Mouse (Mus musculus): Measurements from ENCODE around the gene Klk15. TPM values are rescaled to one million over a fixed set of nuclear protein-coding genes. Genes with fewer than 3 reads are reported as not detected.
A peak's percentile ranks its signal among the peaks of the same experiment; 100 is the strongest.

Klk15 gene
- not detected in 2 replicates for polyA plus RNA-seq (2014; fragmentation: Nextera tagmentation; extraction: Ambion mirVana)

DNA sequence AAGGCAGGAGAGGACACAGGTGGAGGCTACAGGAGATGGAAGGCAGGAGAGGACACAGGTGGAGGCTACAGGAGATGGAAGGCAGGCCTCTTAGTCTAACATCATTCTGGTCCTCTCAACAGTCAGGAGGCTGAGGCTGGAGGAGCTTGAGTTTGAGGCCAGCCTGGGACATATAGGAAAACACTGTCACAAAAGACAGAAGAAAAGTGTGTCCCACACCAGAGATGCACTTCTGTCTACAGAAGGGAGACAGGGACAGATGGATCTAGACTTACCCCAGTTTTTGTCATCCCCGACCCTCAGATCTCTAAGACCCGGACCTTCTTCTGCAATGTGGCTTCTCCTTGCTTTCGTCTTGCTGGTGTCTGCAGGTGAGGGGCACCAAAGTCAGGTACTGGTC is at the start of gene Klk15:
TSS of gene Klk15 (plus strand) at position 301 of the 400 bp plus-strand sequence.
- H3K4me3 ChIP-seq (ENCODE audit: low read depth, low read length): no peak within 1 kb of the TSS
- no peaks in the 10 kb centered on the region for H3K4me1 ChIP-seq (ENCODE audit: control insufficient read depth, insufficient read depth, low read length)

DNA sequence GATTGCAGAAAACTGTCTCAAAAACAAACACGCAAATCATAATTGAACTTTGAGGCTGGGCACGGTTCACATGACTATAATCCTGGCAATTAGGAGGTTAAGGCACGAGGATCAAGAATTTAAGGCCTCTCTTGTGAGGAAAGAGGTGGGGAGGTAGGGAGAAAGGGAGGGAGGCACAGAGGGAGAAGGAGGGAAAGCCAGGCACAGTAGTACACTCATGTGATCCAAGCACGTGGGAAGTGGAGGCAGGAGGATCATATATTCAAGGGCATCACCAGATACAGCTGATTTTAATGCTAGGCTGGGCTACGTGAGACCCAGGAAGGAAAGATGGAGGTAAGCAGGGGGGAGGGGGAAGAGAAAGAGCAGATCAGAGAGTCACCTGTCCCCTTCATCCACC is 42.2 kb upstream of the Klk15 start:
- H3K27ac ChIP-seq (ENCODE audit: low read depth, low read length): no peak overlapping the region
- no peak overlapping the region for H3K9ac ChIP-seq (replicated peaks; ENCODE audit: low read depth, low read length)
- H3K36me3 ChIP-seq (ENCODE audit: control insufficient read depth, insufficient read depth, low read length): no peaks in the 10 kb centered on the region
- no peak overlapping the region for H3K4me2 ChIP-seq (ENCODE audit: low read depth, low read length)
- no peaks in the 10 kb centered on the region for H3K27me3 ChIP-seq (ENCODE audit: control insufficient read depth, insufficient read depth, low read length)
- no peaks in the 10 kb centered on the region for H3K4me1 ChIP-seq (ENCODE audit: control insufficient read depth, insufficient read depth, low read length)
- WGBS: 66% methylated on average over 5 of the region's 5 CpGs
- ATAC-seq (ENCODE audit: low read depth): no peak
- H3K4me3 ChIP-seq (ENCODE audit: low read depth, low read length): no peak overlapping the region
- no peaks in the 10 kb centered on the region for H3K9me3 ChIP-seq (ENCODE audit: control insufficient read depth, low read length)

More for the DNA sequence above, at the start of gene Klk15:
- H3K9me3 ChIP-seq (ENCODE audit: control insufficient read depth, low read length): no peaks in the 10 kb centered on the region
- H3K27ac ChIP-seq (ENCODE audit: low read depth, low read length): no peak within 1 kb of the TSS
- no peak within 1 kb of the TSS for H3K9ac ChIP-seq (replicated peaks; ENCODE audit: low read depth, low read length)
- no peaks in the 10 kb centered on the region for H3K36me3 ChIP-seq (ENCODE audit: control insufficient read depth, insufficient read depth, low read length)
- WGBS: 88% methylated on average over 3 of the region's 3 CpGs
- no peaks in the 10 kb centered on the region for H3K27me3 ChIP-seq (ENCODE audit: control insufficient read depth, insufficient read depth, low read length)
- H3K4me2 ChIP-seq (ENCODE audit: low read depth, low read length): no peak within 1 kb of the TSS
- no peak for ATAC-seq (ENCODE audit: low read depth)

DNA sequence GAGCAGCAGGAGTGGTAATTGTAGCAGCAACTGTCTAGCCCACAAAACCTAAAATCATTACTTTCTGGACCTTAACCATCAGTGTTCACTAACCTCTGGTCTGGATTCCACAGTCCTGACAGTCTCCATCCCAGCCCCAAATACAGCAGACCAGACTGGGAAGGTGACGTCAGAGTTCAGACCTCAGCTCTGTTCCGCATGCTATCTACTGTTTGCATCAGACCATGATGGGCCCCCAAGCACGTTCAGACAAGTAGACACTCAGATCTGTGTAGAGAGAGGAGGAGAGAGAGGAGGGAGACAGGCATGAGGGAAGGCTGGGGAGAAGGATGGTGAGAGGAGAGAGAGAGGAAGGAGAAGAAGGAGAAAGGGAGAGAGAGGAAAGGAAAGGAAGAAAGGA is 41.8 kb upstream of the Klk15 start:
- H3K27ac ChIP-seq (ENCODE audit: low read depth, low read length): no peak overlapping the region
- WGBS: 70% methylated on average over 3 of the region's 3 CpGs
- no peaks in the 10 kb centered on the region for H3K36me3 ChIP-seq (ENCODE audit: control insufficient read depth, insufficient read depth, low read length)
- no peak overlapping the region for H3K4me3 ChIP-seq (ENCODE audit: low read depth, low read length)
- H3K4me1 ChIP-seq (ENCODE audit: control insufficient read depth, insufficient read depth, low read length): no peaks in the 10 kb centered on the region
- no peak overlapping the region for H3K4me2 ChIP-seq (ENCODE audit: low read depth, low read length)
- ATAC-seq (ENCODE audit: low read depth): no peak
- no peaks in the 10 kb centered on the region for H3K9me3 ChIP-seq (ENCODE audit: control insufficient read depth, low read length)
- no peak overlapping the region for H3K9ac ChIP-seq (replicated peaks; ENCODE audit: low read depth, low read length)
- no peaks in the 10 kb centered on the region for H3K27me3 ChIP-seq (ENCODE audit: control insufficient read depth, insufficient read depth, low read length)

DNA sequence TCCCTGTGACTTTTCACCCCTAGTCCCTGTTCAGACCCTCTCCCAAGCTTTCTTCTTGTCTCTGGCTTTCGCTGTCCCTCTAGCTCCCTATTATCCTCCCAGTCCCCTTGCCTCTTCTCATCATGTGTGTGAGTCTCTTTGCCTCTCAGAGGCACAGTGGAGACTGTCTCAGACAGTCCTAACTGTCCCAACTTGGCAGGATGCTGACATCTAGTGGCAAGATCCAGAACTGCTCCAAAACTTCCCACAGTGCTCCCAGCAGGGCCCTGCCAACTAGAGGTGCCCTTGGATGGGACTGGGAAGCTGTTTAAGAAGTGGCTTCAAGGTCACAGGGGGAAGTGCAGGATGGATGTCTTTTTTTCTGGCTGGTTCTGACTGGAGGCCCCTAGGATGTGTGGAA is 38.7 kb upstream of the Klk15 start:
- no peaks in the 10 kb centered on the region for H3K27me3 ChIP-seq (ENCODE audit: control insufficient read depth, insufficient read depth, low read length)
- peak; percentile 98 for ATAC-seq (ENCODE audit: low read depth)
- no peaks in the 10 kb centered on the region for H3K4me1 ChIP-seq (ENCODE audit: control insufficient read depth, insufficient read depth, low read length)
- 22% methylated on average over 1 of the region's 1 CpGs for WGBS
- no peak overlapping the region for H3K27ac ChIP-seq (ENCODE audit: low read depth, low read length)
- no peak overlapping the region for H3K9ac ChIP-seq (replicated peaks; ENCODE audit: low read depth, low read length)
- H3K36me3 ChIP-seq (ENCODE audit: control insufficient read depth, insufficient read depth, low read length): no peaks in the 10 kb centered on the region
- H3K9me3 ChIP-seq (ENCODE audit: control insufficient read depth, low read length): no peaks in the 10 kb centered on the region
- no peak overlapping the region for H3K4me3 ChIP-seq (ENCODE audit: low read depth, low read length)
- H3K4me2 ChIP-seq (ENCODE audit: low read depth, low read length): no peak overlapping the region

DNA sequence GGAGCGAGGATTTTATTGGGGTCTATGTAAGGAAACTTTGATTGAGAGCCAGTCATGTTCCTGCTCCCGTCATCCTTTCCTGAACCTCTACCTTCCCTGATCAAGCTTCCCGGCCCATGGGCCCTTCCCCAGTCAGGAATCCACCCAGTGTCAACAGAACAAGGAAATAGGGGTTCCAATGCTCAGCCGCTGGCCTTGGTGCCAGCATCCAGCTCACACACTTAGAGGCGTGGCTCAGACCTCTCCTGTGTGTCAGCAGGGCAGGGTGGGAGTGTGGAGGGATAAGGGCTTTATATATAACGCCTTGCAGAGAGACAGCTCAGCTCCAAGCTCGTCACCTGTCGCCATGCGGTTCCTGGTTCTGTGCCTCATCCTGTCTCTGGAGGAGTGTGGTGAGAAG is 18.7 kb upstream of the Klk15 start:
- Histone ChIP-seq H3K36me3 (ENCODE audit: control insufficient read depth, insufficient read depth, low read length) (no peaks in the 10 kb centered on the region), H3K4me2 (ENCODE audit: low read depth, low read length) (no peak overlapping the region), H3K27ac (ENCODE audit: low read depth, low read length) (no peak overlapping the region), H3K27me3 (ENCODE audit: control insufficient read depth, insufficient read depth, low read length) (no peaks in the 10 kb centered on the region), H3K4me3 (ENCODE audit: low read depth, low read length) (no peak overlapping the region), H3K9me3 (ENCODE audit: control insufficient read depth, low read length) (no peaks in the 10 kb centered on the region), H3K9ac (replicated peaks; ENCODE audit: low read depth, low read length) (no peak overlapping the region), H3K4me1 (ENCODE audit: control insufficient read depth, insufficient read depth, low read length) (no peaks in the 10 kb centered on the region)
- WGBS: 77% methylated on average over 9 of the region's 9 CpGs
- no peak for ATAC-seq (ENCODE audit: low read depth)

DNA sequence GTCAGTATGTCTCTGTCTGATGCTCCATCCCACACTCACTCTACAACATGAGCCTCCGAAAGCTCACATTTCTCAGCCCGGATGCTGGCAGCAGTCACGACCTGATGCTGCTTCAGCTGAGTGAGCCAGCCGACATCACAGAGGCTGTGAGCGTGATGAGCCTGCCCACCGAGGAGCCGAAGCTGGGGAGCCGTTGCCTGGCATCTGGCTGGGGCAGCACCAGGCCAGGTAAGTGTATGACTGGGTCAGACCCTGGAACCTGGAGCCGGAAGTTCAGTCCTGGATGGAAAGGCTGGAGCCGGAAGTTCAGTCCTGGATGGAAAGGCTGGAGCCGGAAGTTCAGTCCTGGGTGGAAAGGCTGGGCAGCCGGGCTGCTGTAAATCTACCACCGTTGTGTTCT is 15.1 kb upstream of the Klk15 start:
- H3K36me3 ChIP-seq (ENCODE audit: control insufficient read depth, insufficient read depth, low read length): no peaks in the 10 kb centered on the region
- H3K4me3 ChIP-seq (ENCODE audit: low read depth, low read length): no peak overlapping the region
- ATAC-seq (ENCODE audit: low read depth): no peak
- WGBS: 90% methylated on average over 13 of the region's 13 CpGs
- H3K4me1 ChIP-seq (ENCODE audit: control insufficient read depth, insufficient read depth, low read length): no peaks in the 10 kb centered on the region
- H3K4me2 ChIP-seq (ENCODE audit: low read depth, low read length): no peak overlapping the region
- H3K9me3 ChIP-seq (ENCODE audit: control insufficient read depth, low read length): no peaks in the 10 kb centered on the region
- H3K9ac ChIP-seq (replicated peaks; ENCODE audit: low read depth, low read length): no peak overlapping the region
- no peaks in the 10 kb centered on the region for H3K27me3 ChIP-seq (ENCODE audit: control insufficient read depth, insufficient read depth, low read length)
- H3K27ac ChIP-seq (ENCODE audit: low read depth, low read length): no peak overlapping the region

DNA sequence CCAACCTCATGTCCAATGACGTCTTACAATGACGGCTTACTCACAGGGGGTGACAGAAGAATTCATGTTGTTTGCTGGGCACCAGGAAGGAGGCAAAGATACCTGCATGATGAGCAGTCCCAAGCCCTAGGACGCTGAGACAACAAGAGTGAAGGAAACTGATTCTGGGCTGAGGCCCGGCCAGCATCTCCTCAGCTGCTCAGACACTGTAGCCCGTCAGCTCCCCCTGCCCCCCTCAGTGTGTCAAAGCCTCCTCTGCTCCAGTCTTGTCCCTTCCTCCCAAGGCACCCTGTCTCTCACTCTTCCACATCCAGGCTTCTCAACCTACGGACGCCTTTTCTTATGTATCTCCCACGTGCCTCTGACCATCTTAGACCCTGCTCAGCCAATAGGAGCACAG is 14.7 kb upstream of the Klk15 start:
- no peak for ATAC-seq (ENCODE audit: low read depth)
- H3K9me3 ChIP-seq (ENCODE audit: control insufficient read depth, low read length): no peaks in the 10 kb centered on the region
- H3K27me3 ChIP-seq (ENCODE audit: control insufficient read depth, insufficient read depth, low read length): no peaks in the 10 kb centered on the region
- H3K4me2 ChIP-seq (ENCODE audit: low read depth, low read length): no peak overlapping the region
- no peak overlapping the region for H3K9ac ChIP-seq (replicated peaks; ENCODE audit: low read depth, low read length)
- no peak overlapping the region for H3K4me3 ChIP-seq (ENCODE audit: low read depth, low read length)
- no peak overlapping the region for H3K27ac ChIP-seq (ENCODE audit: low read depth, low read length)
- WGBS: 77% methylated on average over 8 of the region's 8 CpGs
- H3K36me3 ChIP-seq (ENCODE audit: control insufficient read depth, insufficient read depth, low read length): no peaks in the 10 kb centered on the region
- H3K4me1 ChIP-seq (ENCODE audit: control insufficient read depth, insufficient read depth, low read length): no peaks in the 10 kb centered on the region

DNA sequence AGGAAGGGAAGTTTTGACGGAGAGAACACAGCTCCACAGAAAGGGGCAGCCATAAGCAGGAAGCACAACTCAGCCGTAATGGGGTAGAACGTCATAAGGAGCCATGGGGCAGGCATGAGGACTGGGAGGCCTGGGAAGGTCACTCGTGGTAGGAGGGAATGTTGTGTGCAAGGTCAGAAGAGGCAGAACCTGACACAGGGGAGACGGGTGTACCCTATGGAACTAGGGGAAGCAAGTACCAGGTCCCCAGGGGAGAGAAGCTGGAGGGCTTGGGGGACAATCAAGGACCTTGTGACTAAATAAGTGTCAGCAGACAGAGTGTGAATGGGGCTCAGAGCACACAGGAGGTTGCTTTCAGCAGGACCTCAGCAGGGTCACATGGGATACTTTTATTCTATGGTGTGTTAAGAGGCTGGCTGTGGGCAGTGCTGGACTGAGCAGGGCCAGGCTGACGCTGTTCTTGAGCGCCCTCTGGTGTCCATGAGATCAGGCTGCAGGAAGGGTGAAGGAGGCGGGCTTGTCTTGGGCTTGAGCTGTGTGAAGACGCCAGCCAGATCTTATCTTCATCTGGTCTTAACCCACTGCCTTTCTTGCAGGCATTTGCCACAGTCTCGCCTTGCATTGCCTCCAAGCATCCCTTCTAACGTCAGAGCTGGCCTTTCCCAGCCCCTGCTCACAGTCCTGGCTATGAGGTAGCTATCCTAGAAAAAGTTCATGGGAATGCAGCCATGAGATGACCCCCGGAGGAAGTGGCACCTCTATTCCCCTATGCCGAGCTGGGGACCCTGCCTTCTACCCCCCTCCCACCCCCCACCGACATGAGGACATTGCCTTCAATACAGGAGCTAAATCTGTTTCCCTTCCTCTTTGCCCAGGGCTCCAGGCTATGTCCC is 13.7 kb upstream of the Klk15 start:
- 35% methylated on average over 14 of the region's 14 CpGs for WGBS
- no peaks in the 10 kb centered on the region for H3K27me3 ChIP-seq (ENCODE audit: control insufficient read depth, insufficient read depth, low read length)

DNA sequence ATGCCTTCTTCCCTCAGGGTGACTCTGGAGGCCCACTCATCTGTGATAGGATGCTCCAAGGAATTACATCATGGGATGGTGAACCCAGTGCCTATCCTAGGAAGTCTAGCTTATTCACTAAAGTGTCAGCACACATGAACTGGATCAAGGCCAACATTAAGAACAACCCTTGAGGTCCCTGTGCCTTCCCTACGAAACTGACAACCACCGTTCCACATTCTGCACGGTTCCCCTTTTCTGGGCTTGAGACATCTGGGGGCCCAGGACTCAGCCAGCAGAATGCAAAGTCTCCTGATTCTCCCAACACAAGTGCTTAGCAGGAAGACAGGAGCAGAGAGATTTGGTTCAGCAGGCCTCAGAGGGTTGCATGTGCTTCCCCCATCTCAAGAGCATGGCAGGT is 13.0 kb upstream of the Klk15 start:
- no peak overlapping the region for H3K4me3 ChIP-seq (ENCODE audit: low read depth, low read length)
- ATAC-seq (ENCODE audit: low read depth): no peak
- no peaks in the 10 kb centered on the region for H3K4me1 ChIP-seq (ENCODE audit: control insufficient read depth, insufficient read depth, low read length)
- no peak overlapping the region for H3K4me2 ChIP-seq (ENCODE audit: low read depth, low read length)
- no peaks in the 10 kb centered on the region for H3K36me3 ChIP-seq (ENCODE audit: control insufficient read depth, insufficient read depth, low read length)
- no peak overlapping the region for H3K27ac ChIP-seq (ENCODE audit: low read depth, low read length)
- WGBS: 86% methylated on average over 3 of the region's 3 CpGs
- H3K9ac ChIP-seq (replicated peaks; ENCODE audit: low read depth, low read length): no peak overlapping the region
- no peaks in the 10 kb centered on the region for H3K27me3 ChIP-seq (ENCODE audit: control insufficient read depth, insufficient read depth, low read length)
- no peaks in the 10 kb centered on the region for H3K9me3 ChIP-seq (ENCODE audit: control insufficient read depth, low read length)

More for the DNA sequence above, 13.7 kb upstream of the Klk15 start:
- Histone ChIP-seq H3K9ac (replicated peaks; ENCODE audit: low read depth, low read length) (no peak overlapping the region), H3K36me3 (ENCODE audit: control insufficient read depth, insufficient read depth, low read length) (no peaks in the 10 kb centered on the region), H3K27ac (ENCODE audit: low read depth, low read length) (no peak overlapping the region), H3K9me3 (ENCODE audit: control insufficient read depth, low read length) (no peaks in the 10 kb centered on the region), H3K4me2 (ENCODE audit: low read depth, low read length) (no peak overlapping the region), H3K4me1 (ENCODE audit: control insufficient read depth, insufficient read depth, low read length) (no peaks in the 10 kb centered on the region), H3K4me3 (ENCODE audit: low read depth, low read length) (no peak overlapping the region)
- peak; percentile 95 for ATAC-seq (ENCODE audit: low read depth)

All from neural tube, embryonic 14.5 days (tissue).